Mouse (Mus musculus): Measurements from ENCODE around the gene Tmem141. TPM values are rescaled to one million over a fixed set of nuclear protein-coding genes. Genes with fewer than 3 reads are reported as not detected.

The Tmem141 gene
- polyA plus RNA-seq, 1 experiment from 2014 or later = 25.5 TPM

- no peak overlapping the region for H3K27ac ChIP-seq (ENCODE audit: low read length)
- no peaks in the 10 kb centered on the region for H3K9me3 ChIP-seq (ENCODE audit: control insufficient read depth, low read depth, low read length)
- ATAC-seq (ENCODE audit: insufficient number of reproducible peaks, insufficient read depth, low FRiP score, low read depth) = no peak
- no peak overlapping the region for H3K9ac ChIP-seq (replicated peaks; ENCODE audit: low read depth, low read length)
- no peak overlapping the region for H3K4me3 ChIP-seq (ENCODE audit: low read depth, low read length)
- no peaks in the 10 kb centered on the region for H3K27me3 ChIP-seq (ENCODE audit: control insufficient read depth, insufficient read depth, low read length)
- no peaks in the 10 kb centered on the region for H3K36me3 ChIP-seq (ENCODE audit: control insufficient read depth, insufficient read depth, low read length)
- H3K4me2 ChIP-seq (replicated peaks; ENCODE audit: low read depth, low read length) = no peak overlapping the region
- 76% methylated on average over 4 of the region's 4 CpGs for WGBS
- no peaks in the 10 kb centered on the region for H3K4me1 ChIP-seq (ENCODE audit: control insufficient read depth, insufficient read depth, low read length)
Observed at GRCm38 (mm10) chr2:25656691-25657090, 34.9 kb upstream of the Tmem141 start.

DNA sequence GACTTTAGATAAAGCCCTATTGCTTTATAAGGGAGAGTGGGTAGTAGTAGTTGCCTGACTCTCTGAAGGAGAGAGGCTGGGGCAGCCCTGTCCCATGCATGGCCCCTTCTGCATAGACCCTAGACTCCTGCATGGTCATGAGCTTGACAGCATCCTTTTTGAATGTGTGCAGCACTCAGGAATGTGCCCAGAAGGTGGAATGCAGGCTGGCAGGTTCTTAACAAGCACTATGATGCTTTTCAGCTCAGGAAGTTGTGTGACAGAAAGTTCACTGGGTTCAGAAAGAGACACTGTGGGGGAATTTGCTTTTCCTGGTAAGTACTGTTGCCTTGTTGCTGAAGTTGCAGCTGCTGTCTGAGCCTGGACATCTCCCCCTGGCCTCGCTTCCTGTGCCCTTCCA lies 32.7 kb upstream of the Tmem141 start:
- no peaks in the 10 kb centered on the region for H3K4me1 ChIP-seq (ENCODE audit: control insufficient read depth, insufficient read depth, low read length)
- no peak overlapping the region for H3K4me3 ChIP-seq (ENCODE audit: low read depth, low read length)
- H3K27ac ChIP-seq (ENCODE audit: low read length) = no peak overlapping the region
- ATAC-seq (ENCODE audit: insufficient number of reproducible peaks, insufficient read depth, low FRiP score, low read depth) = no peak
- H3K36me3 ChIP-seq (ENCODE audit: control insufficient read depth, insufficient read depth, low read length) = no peaks in the 10 kb centered on the region
- no peak overlapping the region for H3K9ac ChIP-seq (replicated peaks; ENCODE audit: low read depth, low read length)
- H3K9me3 ChIP-seq (ENCODE audit: control insufficient read depth, low read depth, low read length) = no peaks in the 10 kb centered on the region
- no peaks in the 10 kb centered on the region for H3K27me3 ChIP-seq (ENCODE audit: control insufficient read depth, insufficient read depth, low read length)
- no peak overlapping the region for H3K4me2 ChIP-seq (replicated peaks; ENCODE audit: low read depth, low read length)
- WGBS = 67% methylated on average over 1 of the region's 1 CpGs

DNA sequence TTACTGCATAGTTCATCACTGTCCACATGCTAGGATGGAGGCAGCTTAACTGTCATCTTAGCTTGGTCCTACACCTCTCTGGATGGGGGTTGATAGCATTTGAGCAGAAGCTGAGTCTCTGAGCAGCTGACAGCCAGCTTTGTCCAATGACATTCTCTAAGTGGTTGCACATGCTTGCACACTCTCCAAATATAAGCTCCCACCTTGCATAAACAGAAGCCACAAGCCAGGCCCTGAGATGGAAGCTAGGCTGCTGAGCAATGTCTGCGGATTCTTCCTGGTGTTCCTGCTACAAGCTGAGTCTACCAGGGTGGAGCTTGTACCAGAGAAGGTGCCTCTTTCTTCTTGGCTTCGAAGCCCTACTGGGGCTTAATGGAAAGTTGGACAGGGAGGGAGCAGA lies 31.1 kb upstream of the Tmem141 start, which contains the start of gene Lcn8:
Gene Lcn8, plus strand, starts transcription at position 219 of the 400 bp plus-strand sequence.
- no peak within 1 kb of the TSS for H3K27ac ChIP-seq (ENCODE audit: low read length)
- no peaks in the 10 kb centered on the region for H3K27me3 ChIP-seq (ENCODE audit: control insufficient read depth, insufficient read depth, low read length)
- no peaks in the 10 kb centered on the region for H3K9me3 ChIP-seq (ENCODE audit: control insufficient read depth, low read depth, low read length)
- ATAC-seq (ENCODE audit: insufficient number of reproducible peaks, insufficient read depth, low FRiP score, low read depth) = no peak
- no peak within 1 kb of the TSS for H3K4me2 ChIP-seq (replicated peaks; ENCODE audit: low read depth, low read length)
- H3K9ac ChIP-seq (replicated peaks; ENCODE audit: low read depth, low read length) = no peak within 1 kb of the TSS
- no peaks in the 10 kb centered on the region for H3K36me3 ChIP-seq (ENCODE audit: control insufficient read depth, insufficient read depth, low read length)
- WGBS = 60% methylated on average over 2 of the region's 2 CpGs
- no peaks in the 10 kb centered on the region for H3K4me1 ChIP-seq (ENCODE audit: control insufficient read depth, insufficient read depth, low read length)
- H3K4me3 ChIP-seq (ENCODE audit: low read depth, low read length) = no peak within 1 kb of the TSS

DNA sequence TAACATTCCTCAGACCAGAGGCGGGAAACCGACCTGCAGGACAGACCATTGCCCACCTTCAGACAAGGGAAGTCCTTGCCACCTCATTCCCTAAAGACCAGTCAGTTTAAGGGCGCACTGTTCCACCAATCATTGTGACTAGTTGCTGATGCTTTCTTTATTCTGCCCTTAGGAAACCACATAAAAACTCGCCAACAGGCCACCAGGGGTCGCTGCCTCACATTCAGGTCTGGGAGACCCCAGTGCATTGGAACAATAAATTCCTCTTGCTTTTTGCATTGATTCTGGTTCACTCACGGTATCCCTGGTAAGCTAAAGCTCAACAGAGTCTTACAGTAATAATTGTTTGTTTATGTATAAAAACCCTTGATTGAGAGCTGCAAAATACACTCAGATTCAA lies 18.1 kb upstream of the Tmem141 start:
- Histone ChIP-seq H3K27ac (ENCODE audit: low read length) (no peak overlapping the region), H3K4me2 (replicated peaks; ENCODE audit: low read depth, low read length) (no peak overlapping the region), H3K27me3 (ENCODE audit: control insufficient read depth, insufficient read depth, low read length) (no peaks in the 10 kb centered on the region), H3K4me3 (ENCODE audit: low read depth, low read length) (no peak overlapping the region), H3K36me3 (ENCODE audit: control insufficient read depth, insufficient read depth, low read length) (no peaks in the 10 kb centered on the region), H3K4me1 (ENCODE audit: control insufficient read depth, insufficient read depth, low read length) (no peaks in the 10 kb centered on the region), H3K9me3 (ENCODE audit: control insufficient read depth, low read depth, low read length) (no peaks in the 10 kb centered on the region), H3K9ac (replicated peaks; ENCODE audit: low read depth, low read length) (no peak overlapping the region)
- 17% methylated on average over 6 of the region's 6 CpGs for WGBS
- ATAC-seq (ENCODE audit: insufficient number of reproducible peaks, insufficient read depth, low FRiP score, low read depth) = no peak

- ATAC-seq (ENCODE audit: insufficient number of reproducible peaks, insufficient read depth, low FRiP score, low read depth) = no peak
- Histone ChIP-seq H3K4me1 (ENCODE audit: control insufficient read depth, insufficient read depth, low read length) (no peaks in the 10 kb centered on the region), H3K27ac (ENCODE audit: low read length) (no peak overlapping the region), H3K4me2 (replicated peaks; ENCODE audit: low read depth, low read length) (no peak overlapping the region), H3K36me3 (ENCODE audit: control insufficient read depth, insufficient read depth, low read length) (no peaks in the 10 kb centered on the region), H3K27me3 (ENCODE audit: control insufficient read depth, insufficient read depth, low read length) (no peaks in the 10 kb centered on the region), H3K9ac (replicated peaks; ENCODE audit: low read depth, low read length) (no peak overlapping the region), H3K4me3 (ENCODE audit: low read depth, low read length) (no peak overlapping the region), H3K9me3 (ENCODE audit: control insufficient read depth, low read depth, low read length) (no peaks in the 10 kb centered on the region)
- 43% methylated on average over 1 of the region's 1 CpGs for WGBS
Observed at GRCm38 (mm10) chr2:25634046-25634445, 12.2 kb upstream of the Tmem141 start.

GRCm38 (mm10) chr2:25633616-25634015 lies 11.8 kb upstream of the Tmem141 start:
- H3K27ac ChIP-seq (ENCODE audit: low read length) = no peak overlapping the region
- H3K4me3 ChIP-seq (ENCODE audit: low read depth, low read length) = no peak overlapping the region
- no peaks in the 10 kb centered on the region for H3K4me1 ChIP-seq (ENCODE audit: control insufficient read depth, insufficient read depth, low read length)
- ATAC-seq (ENCODE audit: insufficient number of reproducible peaks, insufficient read depth, low FRiP score, low read depth) = no peak
- H3K27me3 ChIP-seq (ENCODE audit: control insufficient read depth, insufficient read depth, low read length) = no peaks in the 10 kb centered on the region
- no peak overlapping the region for H3K9ac ChIP-seq (replicated peaks; ENCODE audit: low read depth, low read length)
- WGBS = 79% methylated on average over 3 of the region's 3 CpGs
- no peak overlapping the region for H3K4me2 ChIP-seq (replicated peaks; ENCODE audit: low read depth, low read length)
- no peaks in the 10 kb centered on the region for H3K9me3 ChIP-seq (ENCODE audit: control insufficient read depth, low read depth, low read length)
- no peaks in the 10 kb centered on the region for H3K36me3 ChIP-seq (ENCODE audit: control insufficient read depth, insufficient read depth, low read length)

GRCm38 (mm10) chr2:25628738-25629137 lies 6.9 kb upstream of the Tmem141 start:
- ATAC-seq (ENCODE audit: insufficient number of reproducible peaks, insufficient read depth, low FRiP score, low read depth) = no peak
- H3K9ac ChIP-seq (replicated peaks; ENCODE audit: low read depth, low read length) = no peak overlapping the region
- no peaks in the 10 kb centered on the region for H3K9me3 ChIP-seq (ENCODE audit: control insufficient read depth, low read depth, low read length)
- no peaks in the 10 kb centered on the region for H3K36me3 ChIP-seq (ENCODE audit: control insufficient read depth, insufficient read depth, low read length)
- no peak overlapping the region for H3K4me3 ChIP-seq (ENCODE audit: low read depth, low read length)
- WGBS = 47% methylated on average over 4 of the region's 4 CpGs
- no peaks in the 10 kb centered on the region for H3K4me1 ChIP-seq (ENCODE audit: control insufficient read depth, insufficient read depth, low read length)
- H3K27me3 ChIP-seq (ENCODE audit: control insufficient read depth, insufficient read depth, low read length) = no peaks in the 10 kb centered on the region
- no peak overlapping the region for H3K4me2 ChIP-seq (replicated peaks; ENCODE audit: low read depth, low read length)
- H3K27ac ChIP-seq (ENCODE audit: low read length) = no peak overlapping the region

GRCm38 (mm10) chr2:25627811-25628210 lies 6.0 kb upstream of the Tmem141 start, which contains the start of gene Fcna:
Gene Fcna, minus strand, starts transcription at chr2:25628030.
- H3K27ac ChIP-seq (ENCODE audit: low read length) = no peak within 1 kb of the TSS
- no peaks in the 10 kb centered on the region for H3K9me3 ChIP-seq (ENCODE audit: control insufficient read depth, low read depth, low read length)
- H3K4me2 ChIP-seq (replicated peaks; ENCODE audit: low read depth, low read length) = no peak within 1 kb of the TSS
- H3K4me3 ChIP-seq (ENCODE audit: low read depth, low read length) = no peak within 1 kb of the TSS
- WGBS = 83% methylated on average over 6 of the region's 6 CpGs
- H3K9ac ChIP-seq (replicated peaks; ENCODE audit: low read depth, low read length) = no peak within 1 kb of the TSS
- H3K36me3 ChIP-seq (ENCODE audit: control insufficient read depth, insufficient read depth, low read length) = no peaks in the 10 kb centered on the region
- H3K4me1 ChIP-seq (ENCODE audit: control insufficient read depth, insufficient read depth, low read length) = no peaks in the 10 kb centered on the region
- no peak for ATAC-seq (ENCODE audit: insufficient number of reproducible peaks, insufficient read depth, low FRiP score, low read depth)
- H3K27me3 ChIP-seq (ENCODE audit: control insufficient read depth, insufficient read depth, low read length) = no peaks in the 10 kb centered on the region

DNA sequence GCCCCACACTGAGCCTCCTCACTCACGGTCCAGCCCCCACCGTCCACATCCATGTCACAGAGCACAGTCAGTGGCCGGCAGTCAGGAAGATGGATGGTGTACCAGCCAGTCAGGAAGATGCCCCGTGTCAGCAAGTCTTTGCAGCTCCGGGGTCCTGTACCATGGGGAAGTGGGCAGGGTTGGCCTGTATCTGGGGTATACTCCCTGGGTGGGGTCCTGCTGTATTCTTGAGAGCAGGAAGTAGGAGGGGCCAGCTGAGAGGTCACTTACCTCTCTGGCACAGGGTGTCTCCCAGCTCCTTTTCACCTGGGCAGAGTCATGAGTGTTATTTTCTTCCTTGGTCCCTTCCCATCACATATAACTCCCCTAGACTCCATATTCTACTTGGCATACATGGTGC lies 4.2 kb upstream of the Tmem141 start:
- Histone ChIP-seq H3K4me3 (ENCODE audit: low read depth, low read length) (no peak overlapping the region), H3K27me3 (ENCODE audit: control insufficient read depth, insufficient read depth, low read length) (no peaks in the 10 kb centered on the region), H3K27ac (ENCODE audit: low read length) (no peak overlapping the region), H3K9ac (replicated peaks; ENCODE audit: low read depth, low read length) (no peak overlapping the region), H3K4me2 (replicated peaks; ENCODE audit: low read depth, low read length) (no peak overlapping the region), H3K9me3 (ENCODE audit: control insufficient read depth, low read depth, low read length) (no peaks in the 10 kb centered on the region), H3K36me3 (ENCODE audit: control insufficient read depth, insufficient read depth, low read length) (no peaks in the 10 kb centered on the region), H3K4me1 (ENCODE audit: control insufficient read depth, insufficient read depth, low read length) (peaks cover 3% of the 10 kb centered on the region; the same call in 1 of the 2 replicates)
- 41% methylated on average over 5 of the region's 5 CpGs for WGBS
- ATAC-seq (ENCODE audit: insufficient number of reproducible peaks, insufficient read depth, low FRiP score, low read depth) = no peak
